Mouse (Mus musculus): ENCODE results near the gene Ltv1. TPM values are rescaled to one million over a fixed set of nuclear protein-coding genes. Genes with fewer than 3 reads are reported as not detected.

Ltv1 gene
- polyA plus RNA-seq, 1 experiment from 2014 or later = 77.6 TPM

- DNase-seq (ENCODE audit: low spot score, missing footprints) (no peak), ATAC-seq (ENCODE audit: low FRiP score) (no peak)
- Histone ChIP-seq H3K9ac (ENCODE audit: low read length) (no peak overlapping the region), H3K4me2 (no peak overlapping the region), H3K27ac (ENCODE audit: low read depth, low read length) (no peak overlapping the region), H3K36me3 (ENCODE audit: control insufficient read depth, insufficient read depth, low read length) (no peaks in the 10 kb centered on the region), H3K4me3 (ENCODE audit: low read depth, low read length) (no peak overlapping the region), H3K9me3 (ENCODE audit: control insufficient read depth, low read length) (no peaks in the 10 kb centered on the region), H3K4me1 (ENCODE audit: control insufficient read depth, insufficient read depth, low read length) (no peaks in the 10 kb centered on the region), H3K27me3 (ENCODE audit: control insufficient read depth, insufficient read depth, low read length) (no peaks in the 10 kb centered on the region)
- WGBS = 85% methylated on average over 7 of the region's 7 CpGs
Observed at GRCm38 (mm10) chr10:13225377-13226063, 32.6 kb upstream of the Ltv1 start.

- Histone ChIP-seq H3K4me2 (no peak overlapping the region), H3K36me3 (ENCODE audit: control insufficient read depth, insufficient read depth, low read length) (no peaks in the 10 kb centered on the region), H3K4me3 (ENCODE audit: low read depth, low read length) (no peak overlapping the region), H3K4me1 (ENCODE audit: control insufficient read depth, insufficient read depth, low read length) (no peaks in the 10 kb centered on the region), H3K9me3 (ENCODE audit: control insufficient read depth, low read length) (no peaks in the 10 kb centered on the region), H3K27ac (ENCODE audit: low read depth, low read length) (no peak overlapping the region), H3K27me3 (ENCODE audit: control insufficient read depth, insufficient read depth, low read length) (no peaks in the 10 kb centered on the region), H3K9ac (ENCODE audit: low read length) (no peak overlapping the region)
- DNase-seq (ENCODE audit: low spot score, missing footprints) (no peak), ATAC-seq (ENCODE audit: low FRiP score) (no peak)
- WGBS = 85% methylated on average over 3 of the region's 3 CpGs
Observed at GRCm38 (mm10) chr10:13222135-13222534, 29.2 kb upstream of the Ltv1 start.

- no peak overlapping the region for H3K4me2 ChIP-seq
- ATAC-seq (ENCODE audit: low FRiP score) = no peak
- no peak for DNase-seq (ENCODE audit: low spot score, missing footprints)
- H3K27me3 ChIP-seq (ENCODE audit: control insufficient read depth, insufficient read depth, low read length) = no peaks in the 10 kb centered on the region
- H3K9me3 ChIP-seq (ENCODE audit: control insufficient read depth, low read length) = no peaks in the 10 kb centered on the region
- no peak overlapping the region for H3K9ac ChIP-seq (ENCODE audit: low read length)
- H3K36me3 ChIP-seq (ENCODE audit: control insufficient read depth, insufficient read depth, low read length) = no peaks in the 10 kb centered on the region
- WGBS = 59% methylated on average over 1 of the region's 1 CpGs
- no peak overlapping the region for H3K27ac ChIP-seq (ENCODE audit: low read depth, low read length)
- H3K4me1 ChIP-seq (ENCODE audit: control insufficient read depth, insufficient read depth, low read length) = no peaks in the 10 kb centered on the region
- H3K4me3 ChIP-seq (ENCODE audit: low read depth, low read length) = no peak overlapping the region
Observed at GRCm38 (mm10) chr10:13220061-13220460, 27.1 kb upstream of the Ltv1 start.

- 87% methylated on average over 12 of the region's 12 CpGs for WGBS
- no peak for ATAC-seq (ENCODE audit: low FRiP score)
Observed at GRCm38 (mm10) chr10:13213956-13214355, 21.0 kb upstream of the Ltv1 start.

GRCm38 (mm10) chr10:13212829-13213228, 19.9 kb upstream of the Ltv1 start:
- H3K4me2 ChIP-seq = no peak overlapping the region
- 89% methylated on average over 6 of the region's 6 CpGs for WGBS
- H3K4me1 ChIP-seq (ENCODE audit: control insufficient read depth, insufficient read depth, low read length) = no peaks in the 10 kb centered on the region
- no peak overlapping the region for H3K9ac ChIP-seq (ENCODE audit: low read length)
- H3K27ac ChIP-seq (ENCODE audit: low read depth, low read length) = no peak overlapping the region
- no peak for ATAC-seq (ENCODE audit: low FRiP score)
- H3K27me3 ChIP-seq (ENCODE audit: control insufficient read depth, insufficient read depth, low read length) = no peaks in the 10 kb centered on the region
- H3K4me3 ChIP-seq (ENCODE audit: low read depth, low read length) = no peak overlapping the region
- H3K9me3 ChIP-seq (ENCODE audit: control insufficient read depth, low read length) = no peaks in the 10 kb centered on the region
- no peak for DNase-seq (ENCODE audit: low spot score, missing footprints)
- H3K36me3 ChIP-seq (ENCODE audit: control insufficient read depth, insufficient read depth, low read length) = no peaks in the 10 kb centered on the region

More at GRCm38 (mm10) chr10:13213956-13214355, 21.0 kb upstream of the Ltv1 start:
- no peaks in the 10 kb centered on the region for H3K27me3 ChIP-seq (ENCODE audit: control insufficient read depth, insufficient read depth, low read length)
- H3K4me1 ChIP-seq (ENCODE audit: control insufficient read depth, insufficient read depth, low read length) = no peaks in the 10 kb centered on the region
- H3K9me3 ChIP-seq (ENCODE audit: control insufficient read depth, low read length) = no peaks in the 10 kb centered on the region
- H3K4me3 ChIP-seq (ENCODE audit: low read depth, low read length) = no peak overlapping the region
- DNase-seq (ENCODE audit: low spot score, missing footprints) = peak; percentile 53
- no peak overlapping the region for H3K9ac ChIP-seq (ENCODE audit: low read length)
- H3K36me3 ChIP-seq (ENCODE audit: control insufficient read depth, insufficient read depth, low read length) = no peaks in the 10 kb centered on the region
- H3K27ac ChIP-seq (ENCODE audit: low read depth, low read length) = no peak overlapping the region
- H3K4me2 ChIP-seq = no peak overlapping the region

- H3K9ac ChIP-seq (ENCODE audit: low read length) = no peak overlapping the region
- H3K27me3 ChIP-seq (ENCODE audit: control insufficient read depth, insufficient read depth, low read length) = no peaks in the 10 kb centered on the region
- H3K27ac ChIP-seq (ENCODE audit: low read depth, low read length) = no peak overlapping the region
- H3K4me1 ChIP-seq (ENCODE audit: control insufficient read depth, insufficient read depth, low read length) = no peaks in the 10 kb centered on the region
- no peaks in the 10 kb centered on the region for H3K9me3 ChIP-seq (ENCODE audit: control insufficient read depth, low read length)
- H3K4me3 ChIP-seq (ENCODE audit: low read depth, low read length) = no peak overlapping the region
- ATAC-seq (ENCODE audit: low FRiP score) = no peak
- WGBS = 79% methylated on average over 9 of the region's 9 CpGs
- DNase-seq (ENCODE audit: low spot score, missing footprints) = peak; percentile 12
- H3K36me3 ChIP-seq (ENCODE audit: control insufficient read depth, insufficient read depth, low read length) = no peaks in the 10 kb centered on the region
- no peak overlapping the region for H3K4me2 ChIP-seq
Observed at GRCm38 (mm10) chr10:13212326-13212725, 19.4 kb upstream of the Ltv1 start.

- Histone ChIP-seq H3K9me3 (ENCODE audit: control insufficient read depth, low read length) (no peaks in the 10 kb centered on the region), H3K9ac (ENCODE audit: low read length) (no peak overlapping the region), H3K27ac (ENCODE audit: low read depth, low read length) (no peak overlapping the region), H3K36me3 (ENCODE audit: control insufficient read depth, insufficient read depth, low read length) (no peaks in the 10 kb centered on the region), H3K4me1 (ENCODE audit: control insufficient read depth, insufficient read depth, low read length) (no peaks in the 10 kb centered on the region), H3K4me3 (ENCODE audit: low read depth, low read length) (no peak overlapping the region), H3K27me3 (ENCODE audit: control insufficient read depth, insufficient read depth, low read length) (no peaks in the 10 kb centered on the region), H3K4me2 (no peak overlapping the region)
- DNase-seq (ENCODE audit: low spot score, missing footprints) = peak; percentile 82
- no peak for ATAC-seq (ENCODE audit: low FRiP score)
- 83% methylated on average over 8 of the region's 8 CpGs for WGBS
Observed at GRCm38 (mm10) chr10:13209930-13210637, 17.1 kb upstream of the Ltv1 start.

GRCm38 (mm10) chr10:13209506-13209905, 16.5 kb upstream of the Ltv1 start:
- ATAC-seq (ENCODE audit: low FRiP score) = no peak
- 74% methylated on average over 3 of the region's 3 CpGs for WGBS

GRCm38 (mm10) chr10:13209061-13209460, 16.1 kb upstream of the Ltv1 start:
- ATAC-seq (ENCODE audit: low FRiP score) (no peak), DNase-seq (ENCODE audit: low spot score, missing footprints) (peak; percentile 73)
- no peaks in the 10 kb centered on the region for H3K4me1 ChIP-seq (ENCODE audit: control insufficient read depth, insufficient read depth, low read length)
- WGBS = 91% methylated on average over 4 of the region's 4 CpGs
- no peak overlapping the region for H3K9ac ChIP-seq (ENCODE audit: low read length)
- no peaks in the 10 kb centered on the region for H3K9me3 ChIP-seq (ENCODE audit: control insufficient read depth, low read length)
- H3K36me3 ChIP-seq (ENCODE audit: control insufficient read depth, insufficient read depth, low read length) = no peaks in the 10 kb centered on the region
- H3K27me3 ChIP-seq (ENCODE audit: control insufficient read depth, insufficient read depth, low read length) = no peaks in the 10 kb centered on the region
- H3K4me3 ChIP-seq (ENCODE audit: low read depth, low read length) = no peak overlapping the region
- no peak overlapping the region for H3K4me2 ChIP-seq
- no peak overlapping the region for H3K27ac ChIP-seq (ENCODE audit: low read depth, low read length)

More at GRCm38 (mm10) chr10:13209506-13209905, 16.5 kb upstream of the Ltv1 start:
- Histone ChIP-seq H3K27ac (ENCODE audit: low read depth, low read length) (no peak overlapping the region), H3K9ac (ENCODE audit: low read length) (no peak overlapping the region), H3K4me1 (ENCODE audit: control insufficient read depth, insufficient read depth, low read length) (no peaks in the 10 kb centered on the region), H3K4me2 (no peak overlapping the region), H3K4me3 (ENCODE audit: low read depth, low read length) (no peak overlapping the region), H3K9me3 (ENCODE audit: control insufficient read depth, low read length) (no peaks in the 10 kb centered on the region), H3K27me3 (ENCODE audit: control insufficient read depth, insufficient read depth, low read length) (no peaks in the 10 kb centered on the region), H3K36me3 (ENCODE audit: control insufficient read depth, insufficient read depth, low read length) (no peaks in the 10 kb centered on the region)
- DNase-seq (ENCODE audit: low spot score, missing footprints) = peak; percentile 60

Data from midbrain, embryonic 11.5 days (tissue).